Mouse (Mus musculus): ENCODE measurements around the gene Sap30bp. TPM values are rescaled to one million over a fixed set of nuclear protein-coding genes. Genes with fewer than 3 reads are reported as not detected.

Sap30bp gene
- polyA plus RNA-seq, 1 experiment = 3.0 TPM

DNA sequence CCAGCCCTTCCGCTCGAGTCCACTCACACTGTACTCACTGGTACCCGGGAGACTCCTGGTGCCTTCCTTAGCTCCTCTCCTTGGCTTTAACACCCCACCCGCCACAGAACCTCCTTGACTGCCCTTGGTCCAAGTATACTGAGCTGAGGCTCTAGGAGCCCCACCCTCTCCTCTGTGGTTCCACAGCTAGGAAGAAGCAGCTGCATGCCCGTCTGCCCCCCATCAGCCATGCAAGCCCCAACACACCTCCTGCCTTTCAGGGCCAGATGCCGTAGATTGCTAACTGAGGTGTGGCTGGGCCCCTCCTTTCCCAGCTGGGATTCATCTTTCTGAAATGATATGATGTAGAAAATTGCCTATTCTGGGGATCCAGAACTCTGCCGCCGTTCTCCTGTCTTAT is 12.2 kb downstream of the Sap30bp start:
- H3K27me3 ChIP-seq (ENCODE audit: control insufficient read depth) = no peaks in the 10 kb centered on the region
- no peaks in the 10 kb centered on the region for H3K9me3 ChIP-seq (ENCODE audit: control insufficient read depth, low read length)
- H3K4me1 ChIP-seq (ENCODE audit: control insufficient read depth) = peaks cover 4% of the 10 kb centered on the region
- H3K4me3 ChIP-seq (replicated peaks) = no peak overlapping the region
- TF ChIP-seq TAL1 (IDR thresholded peaks at IDR 0.05; ENCODE audit: low read length) (no peak), GATA1 (IDR thresholded peaks at IDR 0.05; ENCODE audit: low read length) (no peak)
- peaks cover 97% of the 10 kb centered on the region for H3K36me3 ChIP-seq (ENCODE audit: control insufficient read depth)

DNA sequence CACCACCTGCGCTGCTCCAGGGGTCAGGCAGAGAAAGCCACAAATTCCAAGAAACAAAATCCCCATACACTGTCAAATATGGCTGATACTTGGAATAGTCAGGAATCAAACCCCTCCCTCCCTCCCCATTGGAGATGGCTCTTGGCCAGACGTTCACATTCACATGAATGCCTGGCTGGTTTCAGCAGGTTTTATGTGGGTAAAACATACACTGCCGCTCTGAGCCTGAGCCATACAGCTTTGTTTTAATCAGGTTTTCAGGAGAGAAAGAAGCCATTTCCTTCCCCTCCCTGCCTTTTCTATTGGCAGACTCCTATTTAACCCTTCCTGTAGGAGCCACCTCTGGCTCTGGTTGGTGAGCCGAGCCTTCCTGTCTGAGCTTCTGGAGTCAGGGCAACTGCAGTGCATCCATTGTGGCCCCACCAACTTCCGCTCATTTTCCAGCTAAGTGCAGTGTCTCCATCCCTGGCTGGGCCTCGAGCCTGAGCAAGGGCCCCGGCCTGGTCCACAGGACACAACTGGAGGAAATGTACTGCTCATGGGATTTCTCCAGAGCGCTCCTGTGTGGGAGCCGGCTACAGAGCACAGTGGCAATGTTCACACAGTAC is 13.2 kb downstream of the Sap30bp start:
- Histone ChIP-seq H3K27me3 (ENCODE audit: control insufficient read depth) (no peaks in the 10 kb centered on the region), H3K36me3 (ENCODE audit: control insufficient read depth) (peaks cover 97% of the 10 kb centered on the region), H3K4me3 (replicated peaks) (no peak overlapping the region), H3K4me1 (ENCODE audit: control insufficient read depth) (peaks cover 4% of the 10 kb centered on the region), H3K9me3 (ENCODE audit: control insufficient read depth, low read length) (no peaks in the 10 kb centered on the region)
- TF ChIP-seq TAL1 (IDR thresholded peaks at IDR 0.05; ENCODE audit: low read length) = no peak
- no peak for TF ChIP-seq GATA1 (IDR thresholded peaks at IDR 0.05; ENCODE audit: low read length)

DNA sequence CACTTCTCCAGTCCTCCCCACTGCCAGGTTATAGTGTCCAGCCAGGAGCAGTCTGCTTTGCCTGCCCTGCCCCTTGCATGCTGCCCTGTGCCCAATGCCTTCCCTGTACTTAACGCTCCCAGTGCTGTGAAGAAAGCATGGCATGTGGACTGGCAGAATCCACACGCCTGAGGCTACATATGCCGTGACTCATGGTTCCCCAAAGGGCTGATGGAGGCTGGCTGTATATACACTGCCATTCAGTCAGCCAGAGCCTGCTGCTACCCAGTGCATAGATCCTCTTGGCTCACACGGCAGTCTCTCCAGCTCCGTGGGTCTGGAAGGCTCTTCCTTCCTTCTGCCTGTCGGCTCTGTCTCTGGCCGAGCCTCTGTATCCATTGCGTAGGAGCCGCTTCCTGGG is 15.2 kb downstream of the Sap30bp start:
- peaks cover 96% of the 10 kb centered on the region for H3K36me3 ChIP-seq (ENCODE audit: control insufficient read depth)

DNA sequence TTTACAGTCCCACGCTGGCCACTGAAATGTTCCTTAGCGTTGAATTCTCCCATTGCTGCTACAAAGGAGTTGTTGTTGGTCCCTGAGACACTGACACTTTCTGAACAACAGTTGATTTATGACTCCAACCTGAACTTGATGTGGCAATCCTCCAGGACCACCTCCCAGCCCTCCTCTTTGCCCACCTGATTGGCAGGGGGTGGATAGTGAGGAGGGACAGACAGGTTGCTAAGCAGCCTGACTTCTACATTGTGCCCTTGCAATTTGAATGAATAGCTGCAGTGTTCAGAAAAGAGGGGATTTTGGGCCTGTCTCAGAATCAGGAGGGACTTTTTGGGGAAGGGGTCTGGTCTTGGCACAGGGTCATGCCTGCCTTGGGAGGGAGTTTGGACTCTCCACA is 17.6 kb downstream of the Sap30bp start:
- Histone ChIP-seq H3K36me3 (ENCODE audit: control insufficient read depth) (peaks cover 98% of the 10 kb centered on the region), H3K4me3 (replicated peaks) (no peak overlapping the region), H3K27me3 (ENCODE audit: control insufficient read depth) (no peaks in the 10 kb centered on the region), H3K9me3 (ENCODE audit: control insufficient read depth, low read length) (no peaks in the 10 kb centered on the region), H3K4me1 (ENCODE audit: control insufficient read depth) (peaks cover 3% of the 10 kb centered on the region)
- no peak for TF ChIP-seq TAL1 (IDR thresholded peaks at IDR 0.05; ENCODE audit: low read length)
- TF ChIP-seq GATA1 (IDR thresholded peaks at IDR 0.05; ENCODE audit: low read length) = no peak

More for the DNA sequence above, 15.2 kb downstream of the Sap30bp start:
- no peaks in the 10 kb centered on the region for H3K27me3 ChIP-seq (ENCODE audit: control insufficient read depth)
- TF ChIP-seq TAL1 (IDR thresholded peaks at IDR 0.05; ENCODE audit: low read length) (no peak), GATA1 (IDR thresholded peaks at IDR 0.05; ENCODE audit: low read length) (no peak)
- H3K4me3 ChIP-seq (replicated peaks) = no peak overlapping the region
- H3K4me1 ChIP-seq (ENCODE audit: control insufficient read depth) = peaks cover 4% of the 10 kb centered on the region
- H3K9me3 ChIP-seq (ENCODE audit: control insufficient read depth, low read length) = no peaks in the 10 kb centered on the region

DNA sequence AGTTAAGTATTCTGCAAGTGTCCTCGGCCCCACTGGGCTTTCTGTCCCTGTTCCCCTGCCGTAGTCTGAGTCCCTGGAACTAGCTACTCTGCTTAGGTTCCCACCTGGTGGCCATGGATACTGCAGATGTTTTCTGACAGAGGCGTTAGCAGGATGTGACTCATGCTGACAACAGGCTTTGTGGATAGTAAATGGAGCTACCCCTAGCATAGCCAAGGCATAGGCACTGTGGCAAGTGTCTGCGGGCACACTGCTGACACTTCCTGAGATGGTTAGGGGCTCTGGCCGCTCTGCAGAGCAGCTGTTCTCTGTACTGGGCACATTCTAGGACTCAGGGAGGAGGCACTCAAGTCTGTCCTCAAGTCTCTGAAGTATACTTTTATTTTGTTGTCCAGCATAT is 21.6 kb downstream of the Sap30bp start:
- Histone ChIP-seq H3K27me3 (ENCODE audit: control insufficient read depth) (no peaks in the 10 kb centered on the region), H3K9me3 (ENCODE audit: control insufficient read depth, low read length) (no peaks in the 10 kb centered on the region), H3K4me1 (ENCODE audit: control insufficient read depth) (peaks cover 3% of the 10 kb centered on the region), H3K36me3 (ENCODE audit: control insufficient read depth) (peaks cover 87% of the 10 kb centered on the region), H3K4me3 (replicated peaks) (no peak overlapping the region)
- TF ChIP-seq TAL1 (IDR thresholded peaks at IDR 0.05; ENCODE audit: low read length) (no peak), GATA1 (IDR thresholded peaks at IDR 0.05; ENCODE audit: low read length) (no peak)

DNA sequence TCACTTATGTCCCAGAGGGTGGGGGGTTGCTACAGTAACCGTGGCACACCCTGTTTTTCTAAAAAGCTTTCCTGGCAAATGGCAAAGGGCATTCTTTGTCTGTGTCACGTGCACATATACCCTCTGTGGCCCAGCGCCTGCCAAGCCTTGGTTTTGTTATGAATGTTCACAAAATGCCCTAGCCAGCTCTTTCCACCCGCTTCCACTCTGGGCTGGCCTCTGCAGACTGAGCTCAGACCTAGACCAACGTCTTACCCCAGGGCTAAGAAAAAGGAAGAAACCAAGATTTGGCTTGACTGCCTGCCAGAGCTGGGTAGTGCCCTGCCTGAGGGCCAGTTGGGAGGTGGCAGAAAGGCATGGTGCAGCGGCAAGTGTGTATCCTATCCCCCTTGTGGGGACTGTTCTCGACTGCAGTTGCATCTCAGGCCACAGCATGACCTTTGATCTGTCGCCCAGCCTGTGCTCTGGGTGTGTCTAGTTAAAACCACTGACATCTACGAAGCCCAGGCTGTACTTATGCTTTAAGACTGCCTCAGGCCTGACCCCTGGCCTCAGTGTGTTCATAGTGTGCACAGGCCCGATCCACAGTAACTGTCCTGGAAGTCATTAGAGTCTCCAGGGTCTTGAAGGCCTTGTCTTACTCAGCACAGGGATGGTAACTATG is 22.2 kb downstream of the Sap30bp start:
- Histone ChIP-seq H3K27me3 (ENCODE audit: control insufficient read depth) (no peaks in the 10 kb centered on the region), H3K4me3 (replicated peaks) (no peak overlapping the region), H3K4me1 (ENCODE audit: control insufficient read depth) (peaks cover 3% of the 10 kb centered on the region), H3K36me3 (ENCODE audit: control insufficient read depth) (peaks cover 87% of the 10 kb centered on the region), H3K9me3 (ENCODE audit: control insufficient read depth, low read length) (no peaks in the 10 kb centered on the region)
- TF ChIP-seq TAL1 (IDR thresholded peaks at IDR 0.05; ENCODE audit: low read length) = no peak
- TF ChIP-seq GATA1 (IDR thresholded peaks at IDR 0.05; ENCODE audit: low read length) = no peak

DNA sequence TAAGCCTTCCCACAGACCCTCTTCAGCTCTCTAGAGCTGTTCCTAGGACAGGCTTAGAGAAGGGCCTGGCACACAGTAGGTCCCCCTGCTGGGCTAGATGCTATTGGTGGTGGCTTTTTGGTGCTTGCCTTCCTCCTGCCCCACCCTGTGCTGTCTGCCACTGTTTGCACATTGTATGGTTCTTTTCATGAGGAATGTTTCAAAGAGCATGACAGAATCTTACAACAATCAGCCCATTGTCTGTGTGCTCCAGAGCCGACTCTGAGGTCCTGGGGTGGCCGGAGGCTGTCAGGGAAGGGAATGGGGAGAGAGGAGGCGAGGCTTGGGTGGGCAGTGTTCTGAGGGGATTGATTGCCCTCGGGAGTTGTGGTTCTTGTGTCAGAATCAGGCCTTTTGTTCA is 23.4 kb downstream of the Sap30bp start:
- TF ChIP-seq GATA1 (IDR thresholded peaks at IDR 0.05; ENCODE audit: low read length) = no peak
- TF ChIP-seq TAL1 (IDR thresholded peaks at IDR 0.05; ENCODE audit: low read length) = no peak
- Histone ChIP-seq H3K36me3 (ENCODE audit: control insufficient read depth) (peaks cover 87% of the 10 kb centered on the region), H3K9me3 (ENCODE audit: control insufficient read depth, low read length) (no peaks in the 10 kb centered on the region), H3K27me3 (ENCODE audit: control insufficient read depth) (no peaks in the 10 kb centered on the region), H3K4me1 (ENCODE audit: control insufficient read depth) (peaks cover 3% of the 10 kb centered on the region), H3K4me3 (replicated peaks) (no peak overlapping the region)

DNA sequence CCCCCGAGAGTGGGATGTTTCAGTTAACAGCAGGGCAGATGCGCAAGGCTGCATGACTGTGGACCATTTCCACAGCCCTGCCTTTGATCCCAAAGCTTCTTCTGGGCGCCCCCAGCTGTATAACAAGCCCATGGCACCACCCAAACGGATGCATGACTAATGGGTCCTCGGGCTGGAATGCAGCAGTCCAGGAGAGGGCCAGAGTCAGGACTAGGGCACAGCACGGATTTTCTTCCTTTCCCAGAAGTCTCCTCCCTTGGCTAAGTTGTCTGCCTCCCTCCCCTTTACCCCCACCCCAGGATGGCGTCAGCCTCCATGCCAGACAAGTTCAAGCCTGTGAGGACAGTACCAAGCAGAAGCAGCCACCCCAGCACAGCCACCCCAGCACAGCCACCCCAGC is 24.9 kb downstream of the Sap30bp start:
- peaks cover 3% of the 10 kb centered on the region for H3K4me1 ChIP-seq (ENCODE audit: control insufficient read depth)
- no peaks in the 10 kb centered on the region for H3K9me3 ChIP-seq (ENCODE audit: control insufficient read depth, low read length)
- H3K36me3 ChIP-seq (ENCODE audit: control insufficient read depth) = peaks cover 87% of the 10 kb centered on the region
- TF ChIP-seq GATA1 (IDR thresholded peaks at IDR 0.05; ENCODE audit: low read length) (no peak), TAL1 (IDR thresholded peaks at IDR 0.05; ENCODE audit: low read length) (no peak)
- no peak overlapping the region for H3K4me3 ChIP-seq (replicated peaks)
- no peaks in the 10 kb centered on the region for H3K27me3 ChIP-seq (ENCODE audit: control insufficient read depth)

DNA sequence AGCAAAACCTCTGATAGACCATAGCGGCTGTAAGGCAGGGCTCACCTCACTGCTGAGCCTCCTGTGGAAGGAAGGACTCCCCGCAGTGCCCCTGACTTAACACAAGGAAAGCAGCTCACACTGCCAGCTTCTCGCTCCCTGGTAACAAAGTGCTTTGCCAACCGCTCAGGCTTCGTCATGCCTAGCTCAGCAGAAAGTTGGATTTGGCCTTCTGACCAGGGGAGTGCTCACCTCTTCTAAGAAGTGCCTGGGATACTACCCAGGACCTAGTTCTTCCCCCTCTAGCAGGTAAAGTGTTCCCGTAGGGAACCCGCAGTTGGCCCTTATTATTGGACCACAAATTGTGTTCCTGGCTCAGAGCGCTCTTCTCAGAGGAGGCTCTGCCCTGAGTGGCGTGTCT is 25.9 kb downstream of the Sap30bp start:
- H3K27me3 ChIP-seq (ENCODE audit: control insufficient read depth) = no peaks in the 10 kb centered on the region; the same call in 1 of the 2 replicates
- TF ChIP-seq GATA1 (IDR thresholded peaks at IDR 0.05; ENCODE audit: low read length) (no peak), TAL1 (IDR thresholded peaks at IDR 0.05; ENCODE audit: low read length) (no peak)
- no peak overlapping the region for H3K4me3 ChIP-seq (replicated peaks)
- peaks cover 9% of the 10 kb centered on the region for H3K4me1 ChIP-seq (ENCODE audit: control insufficient read depth)
- no peaks in the 10 kb centered on the region for H3K9me3 ChIP-seq (ENCODE audit: control insufficient read depth, low read length)
- peaks cover 89% of the 10 kb centered on the region for H3K36me3 ChIP-seq (ENCODE audit: control insufficient read depth)
